Mouse (Mus musculus): ENCODE data around the gene Sec61a1. TPM values are rescaled to one million over a fixed set of nuclear protein-coding genes. Genes with fewer than 3 reads are reported as not detected.

Gene Sec61a1
- polyA plus RNA-seq, 1 experiment from 2014 or later: 211 TPM

DNA sequence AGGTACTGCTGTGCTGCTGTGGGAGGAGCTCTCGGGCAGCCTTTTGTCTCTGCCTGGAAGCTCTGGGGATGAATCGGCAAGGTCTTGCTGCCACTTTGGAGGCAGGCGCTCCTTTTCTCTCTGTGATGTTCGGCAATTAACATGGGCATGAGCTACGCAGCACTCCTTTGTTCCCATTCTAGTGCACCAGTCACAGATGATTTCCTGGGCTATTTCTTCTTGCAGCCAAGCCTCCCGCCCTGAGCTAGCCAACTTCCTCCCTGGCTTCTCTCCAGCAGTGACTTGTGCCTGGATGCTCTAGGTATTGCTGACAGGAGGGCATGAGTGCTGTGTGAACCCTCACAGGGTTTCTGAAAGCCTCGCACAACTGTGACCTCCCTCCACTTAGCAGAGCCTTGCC, 35.6 kb downstream of the Sec61a1 start:
- no peaks in the 10 kb centered on the region for H3K27me3 ChIP-seq (replicated peaks; ENCODE audit: low read depth, poor library complexity, severe bottlenecking)
- H3K4me3 ChIP-seq: no peak overlapping the region
- 80% methylated on average over 7 of the region's 7 CpGs for WGBS
- H3K36me3 ChIP-seq (replicated peaks): peaks cover 99% of the 10 kb centered on the region
- no peaks in the 10 kb centered on the region for H3K4me1 ChIP-seq
- no peak overlapping the region for H3K27ac ChIP-seq (replicated peaks)
- H3K9me3 ChIP-seq: no peaks in the 10 kb centered on the region
- DNase-seq (ENCODE audit: low spot score): no peak

DNA sequence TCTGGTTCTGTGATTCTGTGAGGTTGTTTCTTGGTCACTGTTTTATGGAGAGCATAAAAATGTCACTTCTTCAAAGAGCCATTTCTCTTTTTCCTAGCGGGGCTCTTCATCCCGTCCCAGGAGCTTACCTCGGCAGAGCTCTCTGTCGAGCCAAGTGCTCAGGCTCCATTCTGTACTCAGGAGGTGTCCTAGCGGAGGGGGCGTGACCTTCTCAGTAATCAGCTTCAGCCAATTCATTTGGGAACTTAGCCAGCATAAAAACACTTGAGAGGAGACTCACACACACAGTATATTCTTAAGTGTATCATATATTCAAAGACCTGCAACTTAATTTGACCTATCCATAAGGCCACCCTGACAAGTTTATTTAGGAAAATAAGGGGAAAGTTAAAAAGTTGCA, 38.3 kb downstream of the Sec61a1 start:
- Histone ChIP-seq H3K9me3 (no peaks in the 10 kb centered on the region), H3K4me1 (no peaks in the 10 kb centered on the region), H3K4me3 (no peak overlapping the region), H3K27ac (replicated peaks) (no peak overlapping the region), H3K36me3 (replicated peaks) (peaks cover 100% of the 10 kb centered on the region), H3K27me3 (replicated peaks; ENCODE audit: low read depth, poor library complexity, severe bottlenecking) (no peaks in the 10 kb centered on the region)
- no peak for DNase-seq (ENCODE audit: low spot score)
- 75% methylated on average over 6 of the region's 6 CpGs for WGBS

DNA sequence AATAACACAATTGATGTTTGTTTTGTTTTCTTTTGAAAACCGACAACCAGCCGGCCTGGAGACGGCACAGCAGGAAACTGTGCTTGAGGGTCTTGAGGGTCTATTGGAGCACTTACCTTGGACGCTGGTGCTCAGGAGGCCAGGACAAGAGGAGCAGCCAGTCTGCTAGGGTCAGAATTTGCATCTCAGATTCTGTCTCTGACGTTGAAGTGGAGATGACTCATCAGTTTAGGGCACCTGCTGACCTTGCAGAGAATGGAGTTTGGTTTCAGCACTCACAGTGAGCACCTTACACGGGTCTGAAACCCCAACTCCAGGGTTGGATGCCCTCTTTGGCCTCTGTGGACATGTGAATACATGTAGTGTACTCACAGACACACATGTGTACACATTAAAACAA, 48.8 kb downstream of the Sec61a1 start:
- Histone ChIP-seq H3K36me3 (replicated peaks) (peaks cover 79% of the 10 kb centered on the region), H3K27me3 (replicated peaks; ENCODE audit: low read depth, poor library complexity, severe bottlenecking) (no peaks in the 10 kb centered on the region), H3K4me3 (no peak overlapping the region), H3K9me3 (no peaks in the 10 kb centered on the region), H3K27ac (replicated peaks) (no peak overlapping the region), H3K4me1 (peaks cover 11% of the 10 kb centered on the region)
- WGBS: 79% methylated on average over 6 of the region's 6 CpGs
- no peak for DNase-seq (ENCODE audit: low spot score)

DNA sequence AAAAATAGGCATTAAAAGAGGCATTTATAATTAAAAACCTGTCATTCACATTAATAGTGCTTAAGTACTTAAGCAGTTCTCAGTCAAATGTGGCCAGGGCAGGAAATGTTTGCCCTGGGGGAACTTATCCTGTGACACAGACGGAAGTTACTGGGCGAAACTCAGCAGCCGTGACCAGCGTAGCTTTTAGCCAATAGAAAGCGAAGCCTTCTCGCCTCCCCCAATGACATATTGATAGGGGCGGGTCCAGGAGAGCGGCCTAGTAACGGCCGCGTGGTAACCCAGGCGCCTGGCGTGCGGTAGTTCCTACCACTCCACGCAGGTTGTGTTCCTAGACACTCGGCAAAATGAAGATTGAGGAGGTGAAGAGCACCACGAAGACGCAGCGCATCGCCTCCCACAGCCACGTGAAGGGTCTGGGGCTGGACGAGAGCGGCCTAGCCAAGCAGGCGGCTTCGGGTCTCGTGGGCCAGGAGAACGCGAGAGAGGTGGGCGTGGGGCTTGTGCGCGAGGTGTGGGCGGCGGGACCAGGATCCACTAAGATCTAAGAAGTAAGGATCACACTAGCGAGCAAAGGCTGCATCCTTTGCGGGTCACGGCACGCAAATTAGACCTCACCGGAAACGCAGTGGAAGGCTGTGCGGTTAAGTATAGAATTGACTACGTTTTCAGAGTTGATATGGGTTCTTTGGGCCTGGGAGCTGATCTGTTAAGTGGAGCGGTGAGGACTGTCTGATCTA, 53.4 kb downstream of the Sec61a1 start, which contains the start of gene Ruvbl1:
TSS of gene Ruvbl1 (plus strand) at position 229 of the 740 bp plus-strand sequence.
- Histone ChIP-seq H3K36me3 (replicated peaks) (peaks cover 34% of the 10 kb centered on the region), H3K9me3 (no peaks in the 10 kb centered on the region), H3K4me3 (peak within 1 kb of the TSS; percentile 83), H3K27ac (replicated peaks) (peak within 1 kb of the TSS; percentile 83), H3K27me3 (replicated peaks; ENCODE audit: low read depth, poor library complexity, severe bottlenecking) (no peaks in the 10 kb centered on the region), H3K4me1 (peaks cover 11% of the 10 kb centered on the region)
- WGBS: under 1% methylated on average over 42 of the region's 42 CpGs
- DNase-seq (ENCODE audit: low spot score): peak; percentile 92

DNA sequence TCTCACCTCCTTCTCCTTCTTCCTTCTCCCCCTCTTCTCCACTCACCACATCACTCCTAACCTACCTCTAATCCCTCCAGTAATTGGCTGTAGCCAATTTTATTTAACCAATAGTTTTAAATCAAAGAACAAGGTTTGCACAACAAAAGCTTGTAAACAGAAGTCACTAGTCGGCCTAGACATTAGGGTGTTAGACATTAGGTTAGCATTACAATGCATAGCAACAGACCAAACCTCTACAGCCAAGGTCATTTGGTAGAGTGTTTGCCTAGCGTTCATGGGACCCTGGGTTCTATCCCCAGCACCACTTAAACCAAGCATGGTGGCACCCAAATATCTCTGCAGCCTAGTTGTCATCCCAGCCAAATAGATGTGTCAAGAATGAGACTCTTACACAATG, 64.2 kb downstream of the Sec61a1 start:
- Histone ChIP-seq H3K4me1 (no peaks in the 10 kb centered on the region), H3K36me3 (replicated peaks) (no peaks in the 10 kb centered on the region), H3K4me3 (no peak overlapping the region), H3K27me3 (replicated peaks; ENCODE audit: low read depth, poor library complexity, severe bottlenecking) (0 out of 2 replicates have a peak, but pooled peaks cover 5% of the 10 kb centered on the region), H3K9me3 (no peaks in the 10 kb centered on the region), H3K27ac (replicated peaks) (no peak overlapping the region)
- DNase-seq (ENCODE audit: low spot score): no peak
- WGBS: 69% methylated on average over 2 of the region's 2 CpGs

Other genes starting within 250 kb of the Sec61a1 start
- 44.6 and 45.0 TPM in 2 replicates for gene Eefsec, start 72.4 kb downstream of the Sec61a1 start, polyA plus RNA-seq (2016; fragmentation: Nextera tagmentation; extraction: Ambion mirVana)
- 215 and 227 TPM in 2 replicates for gene Ruvbl1, start 53.5 kb downstream of the Sec61a1 start, polyA plus RNA-seq (2016; fragmentation: Nextera tagmentation; extraction: Ambion mirVana)
- gene Kbtbd12, start 119.0 kb upstream of the Sec61a1 start, polyA plus RNA-seq (2016; fragmentation: Nextera tagmentation; extraction: Ambion mirVana): 0.24 TPM in 1 of 2 replicates, not detected in the other
- 6.2 and 6.6 TPM in 2 replicates for gene Mgll, start 205.5 kb upstream of the Sec61a1 start, polyA plus RNA-seq (2016; fragmentation: Nextera tagmentation; extraction: Ambion mirVana)

Data from embryonic facial prominence, embryonic 10.5 days (tissue).